Mouse (Mus musculus): ENCODE results near the gene BC028528. TPM values are rescaled to one million over a fixed set of nuclear protein-coding genes. Genes with fewer than 3 reads are reported as not detected.
A peak's percentile ranks its signal among the peaks of the same experiment; 100 is the strongest.
"Not testable (repeated sequence)": the region's sequence is repeated elsewhere in the genome, so short reads cannot be mapped to it uniquely, and the experiment has no call there.

Gene BC028528
- 10 to 100 TPM in 1 of 2 experiments, 1 to 10 TPM in 1; 7.2 to 13.9 TPM for total RNA-seq (2021)

DNA sequence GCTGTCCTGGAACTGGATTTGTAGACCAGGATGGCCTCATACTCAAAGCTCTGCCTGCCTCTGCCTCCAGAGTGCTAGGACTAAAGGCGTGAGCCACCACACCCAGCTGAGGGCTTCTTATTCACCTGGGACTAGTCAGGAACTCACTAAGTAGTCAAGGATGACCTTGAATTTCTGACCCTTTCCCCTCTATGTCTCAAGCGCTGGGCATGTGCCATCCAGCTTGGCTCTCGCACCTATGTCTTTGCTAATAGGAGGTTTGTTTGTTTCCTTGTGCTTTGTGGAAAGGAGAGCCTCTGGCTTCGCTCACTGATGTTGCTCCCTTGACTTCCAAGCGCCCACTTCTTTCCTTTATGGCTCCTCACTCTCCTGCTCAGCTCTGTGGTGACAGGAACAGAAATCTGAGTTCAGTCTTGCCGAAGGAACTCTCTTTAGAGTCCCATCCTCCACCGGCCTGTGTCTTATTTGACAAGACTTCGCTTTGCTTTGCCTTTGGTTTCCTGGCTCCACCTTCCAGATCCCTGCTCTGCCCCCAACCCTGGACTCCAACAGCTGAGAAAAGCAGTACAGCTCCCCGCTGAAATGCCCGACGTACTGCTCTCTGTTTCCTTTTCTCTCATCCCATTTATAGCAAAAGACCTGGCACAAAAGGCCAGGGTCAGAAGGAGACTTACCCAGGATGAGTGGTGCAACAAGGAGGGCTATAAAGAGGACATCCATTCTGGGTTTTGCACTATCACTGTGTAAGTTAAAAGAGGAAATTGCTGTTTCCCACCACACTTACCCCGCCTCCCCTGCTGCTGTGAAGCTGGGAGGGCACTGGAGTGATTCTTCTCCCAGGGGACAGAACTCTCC, at the start of gene BC028528:
BC028528 (minus strand) TSS at position 795 of the 855 bp plus-strand sequence.
- no peak for DNase-seq (ENCODE audit: low spot score)
- intact Hi-C loops (cut with DNase I) = no loop called here

DNA sequence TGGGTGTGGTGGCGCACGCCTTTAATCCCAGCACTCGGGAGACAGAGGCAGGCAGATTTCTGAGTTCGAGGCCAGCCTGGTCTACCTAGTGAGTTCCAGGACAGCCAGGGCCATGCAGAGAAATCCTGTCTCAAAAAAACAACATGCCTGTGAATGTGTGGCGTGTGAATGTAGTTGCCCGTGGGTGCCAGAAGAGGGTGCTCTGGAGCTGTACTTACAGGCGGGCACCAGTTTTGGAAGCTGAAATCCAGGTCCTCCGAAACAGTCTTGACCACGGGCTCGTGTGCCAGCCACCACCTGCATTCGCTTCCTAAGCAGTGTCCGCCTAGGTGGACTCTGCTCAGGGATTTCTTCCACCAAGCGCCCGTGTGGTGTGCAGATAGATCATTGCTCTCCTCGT, 47.0 kb upstream of the BC028528 start:
- intact Hi-C loops (cut with DNase I) = no loop called here
- DNase-seq (ENCODE audit: low spot score) = no peak

DNA sequence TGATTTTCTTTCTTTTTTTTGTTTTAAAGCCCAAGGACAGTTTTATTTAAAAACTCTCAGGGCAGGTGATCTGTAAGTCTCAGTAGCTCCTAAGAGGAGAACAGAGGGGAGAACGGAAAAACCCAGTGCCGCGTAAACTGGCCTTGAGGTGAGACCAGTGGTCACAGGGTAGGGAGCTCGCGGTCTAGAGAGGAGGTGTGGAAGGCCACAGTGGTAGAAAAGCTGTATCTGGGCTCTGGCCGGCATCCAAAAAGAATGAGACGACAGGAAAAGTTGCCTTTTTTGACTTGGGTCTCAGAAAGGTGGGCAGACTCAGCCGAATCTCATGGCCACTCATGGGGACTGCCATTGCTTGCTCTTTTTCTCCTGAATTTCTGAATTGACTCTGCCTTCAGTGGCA, 46.4 kb upstream of the BC028528 start:
- no peak for DNase-seq (ENCODE audit: low spot score)
- intact Hi-C loops (cut with DNase I) = no loop called here

DNA sequence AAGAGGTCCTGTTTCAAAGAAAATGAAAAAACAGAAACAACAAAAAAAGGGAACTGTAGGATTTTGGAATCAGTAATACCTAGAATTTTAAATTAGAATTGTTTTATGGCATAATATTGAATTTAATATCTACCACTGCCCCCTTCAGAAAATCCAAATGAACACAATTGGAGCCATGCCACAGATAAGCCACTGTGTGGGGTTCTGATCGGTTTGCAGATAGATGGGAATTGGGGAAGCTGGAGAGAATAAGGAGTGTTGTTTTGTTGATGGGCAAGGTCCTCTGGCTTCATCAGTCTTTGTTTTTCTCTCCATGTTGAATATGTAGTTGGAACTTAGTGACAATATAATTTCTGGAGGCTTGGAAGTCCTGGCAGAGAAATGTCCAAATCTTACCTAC, 42.6 kb upstream of the BC028528 start:
- DNase-seq (ENCODE audit: low spot score) = no peak
- intact Hi-C loops (cut with DNase I) = no loop called here

DNA sequence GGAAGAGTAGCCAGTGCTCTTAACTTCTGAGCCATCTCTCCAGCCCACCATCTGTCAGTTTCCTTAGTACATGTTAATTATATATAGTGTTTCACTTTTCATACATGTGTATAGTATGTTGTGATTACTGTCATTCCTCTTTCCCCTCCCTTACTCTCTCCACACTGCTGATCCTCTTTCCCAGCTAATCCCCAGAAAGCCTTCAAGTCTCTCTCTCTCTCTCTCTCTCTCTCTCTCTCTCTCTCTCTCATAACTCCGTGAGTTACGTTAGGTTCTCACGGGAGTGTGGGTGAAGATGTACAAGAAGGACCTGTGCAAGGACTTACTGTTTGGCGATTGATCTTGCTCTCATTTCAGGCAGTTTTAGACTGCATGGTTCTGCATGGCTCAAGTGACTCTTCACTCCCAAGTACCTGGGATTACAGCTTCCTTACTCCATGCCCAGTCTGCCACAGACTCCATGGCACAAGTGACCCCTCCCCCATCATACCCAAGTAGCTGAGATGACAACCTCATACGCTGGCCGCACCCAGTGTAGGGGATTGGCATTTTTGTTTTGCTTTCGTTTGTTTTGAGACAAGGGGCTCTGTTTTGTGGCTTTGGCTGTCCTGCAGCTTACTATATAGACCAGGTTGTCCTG, 41.4 kb upstream of the BC028528 start:
- intact Hi-C loops (cut with DNase I) = no loop called here
- no peak for DNase-seq (ENCODE audit: low spot score)

DNA sequence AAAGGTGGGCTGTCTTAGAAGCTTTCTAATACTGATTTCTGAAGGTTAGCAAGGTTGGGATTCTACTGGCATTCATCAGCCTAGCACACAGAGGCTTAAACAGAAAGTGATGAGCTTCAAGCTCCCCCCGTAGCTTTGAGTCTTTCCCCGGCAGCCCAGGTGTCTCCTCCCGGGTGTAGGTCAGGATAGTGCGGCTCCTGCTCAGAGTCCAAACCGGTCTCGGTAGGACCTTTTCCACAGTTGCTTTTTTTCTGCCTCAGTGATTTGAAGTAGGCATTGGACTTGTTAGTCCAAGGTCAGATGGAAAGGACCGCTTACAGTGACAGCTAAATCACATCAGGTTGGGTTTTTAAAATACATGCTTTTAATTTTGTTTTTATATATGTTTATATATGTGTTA, 40.8 kb upstream of the BC028528 start:
- no peak for DNase-seq (ENCODE audit: low spot score)
- intact Hi-C loops (cut with DNase I) = no loop called here

DNA sequence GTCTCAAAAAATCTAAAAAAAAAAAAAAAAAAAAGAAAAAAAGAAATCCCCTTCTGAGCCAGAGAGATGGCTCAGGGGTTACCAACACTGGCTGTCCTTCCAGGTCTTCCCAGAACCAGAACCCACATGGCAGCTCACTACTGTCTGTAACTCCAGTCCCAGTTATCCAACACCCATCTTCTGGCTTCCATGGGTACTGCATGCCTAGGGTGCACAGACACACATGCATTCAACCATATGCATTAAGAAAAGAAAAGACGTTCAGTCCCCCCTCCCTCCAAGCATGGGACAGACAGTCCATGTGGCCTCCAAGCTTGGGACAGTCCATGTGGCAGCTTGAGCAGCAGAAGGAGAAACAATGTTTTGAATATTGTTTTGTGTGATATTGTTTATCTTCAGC, 40.4 kb upstream of the BC028528 start:
- intact Hi-C loops (cut with DNase I) = no loop called here
- DNase-seq (ENCODE audit: low spot score) = no peak

DNA sequence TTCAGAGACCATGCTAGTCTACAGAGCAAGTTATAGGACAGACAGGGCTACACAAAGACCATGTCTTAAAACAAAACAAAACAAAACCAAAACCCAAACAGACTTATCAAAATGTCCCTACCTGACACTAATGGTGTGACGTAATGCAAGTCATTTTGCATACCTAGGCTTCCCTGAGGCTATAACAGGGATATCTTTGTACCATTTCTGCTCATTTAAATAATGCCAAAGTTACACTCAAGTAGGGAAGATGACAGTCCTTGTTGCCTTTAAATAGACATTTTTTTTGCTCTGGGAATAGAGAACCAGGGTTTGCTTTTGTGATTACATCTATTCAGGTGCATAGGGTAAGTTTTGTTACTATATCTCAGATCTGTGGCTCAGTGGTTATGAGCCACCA, 39.7 kb upstream of the BC028528 start:
- intact Hi-C loops (cut with DNase I) = no loop called here
- no peak for DNase-seq (ENCODE audit: low spot score)

DNA sequence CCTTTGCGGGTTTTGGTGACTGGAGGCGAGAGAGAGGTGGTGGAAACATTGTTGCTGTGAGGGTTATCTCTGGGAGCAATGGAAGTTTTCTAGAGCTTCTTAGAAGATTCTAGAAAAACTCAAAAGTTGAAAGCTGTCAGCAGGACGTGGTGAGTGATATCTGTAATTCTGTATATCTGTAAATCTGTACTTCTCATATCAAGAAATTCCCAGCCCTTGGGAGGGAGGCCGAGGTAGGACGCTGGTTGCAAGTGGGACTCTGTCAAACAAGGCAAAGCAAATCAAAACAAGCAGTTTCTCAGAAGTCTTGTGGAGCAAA, 38.6 kb upstream of the BC028528 start:
- intact Hi-C loops (cut with DNase I) = no loop called here
- no peak for DNase-seq (ENCODE audit: low spot score)

DNA sequence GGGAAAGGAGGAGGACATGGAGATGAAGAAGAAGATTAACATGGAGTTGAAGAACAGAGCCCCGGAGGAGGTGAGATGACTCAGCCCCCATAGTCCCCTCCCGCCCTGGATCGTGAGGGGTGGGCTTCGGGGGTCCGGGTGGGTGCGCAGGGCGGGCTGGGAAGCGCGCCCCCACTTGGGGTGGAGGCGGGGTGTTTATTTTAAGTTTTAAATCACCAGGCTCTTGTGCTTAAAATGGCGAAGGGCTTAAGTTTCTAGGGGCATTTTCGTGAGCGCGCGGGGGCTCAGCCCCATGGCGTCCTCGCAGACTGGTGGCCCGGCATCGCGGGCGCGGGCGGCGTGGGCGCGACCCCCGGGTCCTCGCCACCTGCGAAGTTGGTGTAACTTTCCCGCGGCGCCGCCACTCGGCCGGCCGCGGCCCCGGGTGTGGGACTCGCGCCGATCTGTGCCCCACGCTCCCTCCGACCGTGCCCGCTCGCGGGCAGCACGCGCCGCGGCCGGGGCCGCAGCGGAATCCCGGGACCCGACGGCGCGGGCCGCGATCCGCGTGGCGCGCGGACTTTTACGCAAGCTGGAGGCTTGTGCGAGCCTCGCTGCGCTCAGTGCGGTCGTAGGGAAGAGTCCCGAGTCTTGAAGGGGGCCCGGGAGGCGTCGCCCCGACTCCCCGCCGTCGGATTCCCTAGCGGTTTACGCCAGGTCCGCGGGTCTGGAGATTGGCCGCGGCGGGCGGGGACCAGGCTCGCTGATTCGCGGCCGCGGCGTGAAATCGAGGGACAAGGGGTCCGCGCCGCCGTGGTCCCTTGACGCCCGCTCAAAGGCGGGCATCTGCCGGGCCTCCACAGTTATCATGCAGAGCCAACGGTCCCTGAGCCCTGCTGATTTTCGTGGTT, 38.0 kb upstream of the BC028528 start:
- intact Hi-C loops (cut with DNase I) = loop anchor here (2.0 kb wide), 1 partner anchor 21 kb away; no protein-coding TSS in a partner anchor
- DNase-seq (ENCODE audit: low spot score) = no peak

DNA sequence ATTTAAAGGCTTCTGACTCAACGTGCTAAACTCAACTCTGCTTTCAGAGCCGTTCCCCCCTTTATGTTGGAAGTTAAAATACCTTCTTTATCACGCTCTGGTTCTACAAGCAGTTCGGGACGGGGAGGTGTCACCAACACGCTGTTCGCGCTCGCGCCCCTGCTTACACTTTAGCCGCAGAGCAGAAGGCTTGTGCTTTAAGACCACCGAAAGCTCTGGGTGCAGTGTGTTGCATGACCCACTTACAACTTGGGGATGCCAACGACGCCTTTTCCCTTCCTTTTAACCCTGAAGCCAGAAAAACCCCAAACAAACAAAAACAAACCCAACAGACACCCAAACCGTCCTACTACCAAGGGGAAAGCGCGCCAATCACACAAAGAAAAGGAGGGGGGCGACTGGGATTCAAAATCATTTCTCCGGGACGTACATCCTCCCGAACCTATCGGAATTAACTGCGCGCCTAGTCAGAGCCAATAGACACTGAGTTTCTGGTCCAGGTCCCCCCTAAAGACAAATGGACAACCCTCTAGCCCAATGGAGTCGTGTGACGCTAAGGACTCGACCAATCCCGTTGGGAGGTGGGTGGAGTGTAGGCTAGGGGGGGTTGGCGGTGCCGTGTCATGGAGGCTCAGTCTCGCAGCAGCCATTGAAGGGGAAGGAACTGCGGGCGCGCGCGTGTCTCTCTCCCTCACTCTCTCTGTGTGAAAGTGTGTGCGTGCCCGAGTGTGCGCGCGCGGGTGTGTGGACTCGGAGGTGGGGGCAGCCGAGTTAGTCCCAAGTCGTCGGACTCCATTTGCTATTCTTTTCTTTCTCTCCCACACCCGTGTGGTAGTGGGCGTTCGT, 37.1 kb upstream of the BC028528 start, which contains the start of gene Anp32e:
Anp32e (plus strand) TSS at position 589 of the 846 bp plus-strand sequence.
- intact Hi-C loops (cut with DNase I) = loop anchor here (2.0 kb wide), 1 partner anchor 22 kb away; no protein-coding TSS in a partner anchor
- DNase-seq (ENCODE audit: low spot score) = peak; percentile 97

DNA sequence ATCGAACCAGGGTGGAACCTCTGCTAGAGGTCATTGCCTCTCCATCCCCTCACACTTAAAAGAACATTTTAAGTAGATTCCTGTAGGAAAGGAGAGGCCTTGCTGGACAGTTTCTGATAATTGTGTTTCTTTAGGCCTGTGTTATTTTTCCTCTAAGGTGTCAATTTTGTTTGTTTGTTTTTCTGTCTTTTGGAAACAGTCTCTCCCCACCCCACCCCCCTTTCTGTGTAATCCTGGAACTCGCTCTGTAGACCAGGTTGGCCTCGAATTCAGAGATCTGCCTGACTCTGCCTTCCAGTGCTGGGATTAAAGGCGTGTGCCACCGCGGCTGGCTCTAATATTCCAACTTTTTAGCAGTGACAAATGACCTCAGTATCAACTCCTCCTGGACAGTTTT, 36.5 kb upstream of the BC028528 start:
- DNase-seq (ENCODE audit: low spot score) = no peak
- intact Hi-C loops (cut with DNase I) = loop anchor here (2.0 kb wide), 1 partner anchor 23 kb away; no protein-coding TSS in a partner anchor

DNA sequence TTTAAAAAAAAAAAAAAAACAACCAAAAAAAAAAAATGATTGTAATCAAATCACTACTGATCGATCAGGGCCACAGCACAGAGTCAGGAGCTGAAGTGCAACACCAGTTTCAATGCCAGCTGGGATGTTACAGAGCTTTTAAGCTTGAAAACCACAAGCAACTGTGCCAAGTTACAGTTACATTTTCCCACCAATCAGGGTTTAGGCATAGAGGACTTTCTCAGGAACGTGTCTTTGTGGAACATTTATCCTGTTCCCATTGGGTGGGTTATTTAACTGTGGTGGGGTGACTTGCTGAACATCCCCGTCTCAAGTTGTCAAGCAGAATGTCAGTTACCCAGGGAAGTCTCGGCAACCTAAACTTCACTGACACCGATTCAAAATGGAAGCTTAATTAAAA, 33.3 kb upstream of the BC028528 start:
- intact Hi-C loops (cut with DNase I) = no loop called here
- DNase-seq (ENCODE audit: low spot score) = no peak

DNA sequence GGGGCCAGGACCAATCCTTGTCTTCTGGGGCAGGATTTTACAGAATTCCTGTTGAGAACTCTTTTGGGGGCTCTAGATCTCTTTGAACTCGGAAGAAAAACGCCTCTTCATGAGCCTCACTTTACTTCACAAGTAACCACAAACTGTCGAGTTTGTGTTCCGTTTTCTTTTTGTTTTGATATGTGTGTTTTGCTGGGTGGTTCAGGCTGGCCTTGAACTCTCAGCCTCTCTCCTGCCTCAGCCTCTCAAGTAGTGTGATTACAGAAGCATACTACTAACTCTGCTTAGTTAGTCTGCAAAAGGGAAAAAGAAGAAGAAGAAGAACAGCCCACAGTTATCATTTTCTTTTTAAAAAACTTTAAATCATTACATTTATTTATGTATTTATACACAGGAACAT, 32.4 kb upstream of the BC028528 start:
- no peak for DNase-seq (ENCODE audit: low spot score)
- intact Hi-C loops (cut with DNase I) = no loop called here

DNA sequence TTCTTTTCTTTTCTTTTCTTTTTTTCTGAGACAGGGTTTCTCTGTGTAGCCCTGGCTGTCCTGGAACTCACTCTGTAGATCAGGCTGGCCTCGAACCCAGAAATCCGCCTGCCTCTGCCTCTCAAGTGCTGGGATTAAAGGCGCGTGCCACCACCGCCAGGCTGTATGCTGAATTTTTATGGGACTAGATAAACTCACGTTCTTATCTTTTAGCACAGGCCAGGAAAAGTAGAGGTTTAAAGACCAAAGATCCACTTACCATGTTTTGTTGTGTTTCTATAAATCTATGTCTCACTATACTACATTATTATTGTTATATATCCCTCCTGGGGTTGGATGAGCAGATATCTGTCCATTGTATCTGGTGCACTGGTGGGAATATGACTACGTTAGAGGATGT, 31.6 kb upstream of the BC028528 start:
- DNase-seq (ENCODE audit: low spot score); intact Hi-C loops (cut with DNase I): not testable (repeated sequence)

DNA sequence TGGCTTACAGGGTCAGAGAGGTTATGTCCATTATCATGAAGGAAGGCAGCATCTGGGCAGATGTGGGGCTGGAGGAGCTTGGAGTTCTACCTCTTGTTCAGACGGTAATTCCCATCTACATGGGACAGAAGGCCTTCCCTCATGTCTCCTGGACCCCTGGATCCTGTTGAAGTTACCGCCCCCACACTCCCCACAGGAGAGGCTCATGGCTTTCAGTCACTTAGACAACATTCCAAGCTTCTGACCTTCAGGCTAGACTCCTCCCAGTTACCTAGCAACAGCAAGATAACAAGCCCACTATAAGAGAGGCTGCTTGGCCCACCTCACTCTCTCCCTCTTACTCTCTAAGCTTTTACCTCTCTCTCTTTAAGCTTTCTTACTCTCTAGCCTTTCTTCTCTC, 28.7 kb upstream of the BC028528 start:
- intact Hi-C loops (cut with DNase I) = not testable (repeated sequence)

DNA sequence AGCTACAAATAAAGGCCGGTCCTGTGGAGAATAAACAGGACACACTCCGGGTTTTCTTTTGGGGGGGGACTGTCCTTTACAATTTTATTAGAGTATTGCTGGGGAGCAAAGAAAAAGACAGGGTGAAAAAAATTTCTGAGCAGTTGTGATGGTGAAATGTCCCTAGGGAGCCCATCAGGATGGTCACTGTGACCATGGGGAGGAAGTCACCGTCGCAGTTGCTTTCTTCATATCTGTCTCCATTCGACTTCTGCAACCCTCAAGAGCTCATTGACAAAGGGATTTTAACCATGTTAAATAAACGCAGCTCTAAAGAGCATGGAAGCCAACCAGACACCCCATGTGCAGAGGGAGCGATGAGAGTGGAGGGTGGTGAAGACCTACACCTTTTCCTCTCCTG, 25.0 kb upstream of the BC028528 start:
- DNase-seq (ENCODE audit: low spot score) = no peak
- intact Hi-C loops (cut with DNase I) = no loop called here

More for the DNA sequence above, 28.7 kb upstream of the BC028528 start:
- not testable (repeated sequence) for DNase-seq (ENCODE audit: low spot score)

DNA sequence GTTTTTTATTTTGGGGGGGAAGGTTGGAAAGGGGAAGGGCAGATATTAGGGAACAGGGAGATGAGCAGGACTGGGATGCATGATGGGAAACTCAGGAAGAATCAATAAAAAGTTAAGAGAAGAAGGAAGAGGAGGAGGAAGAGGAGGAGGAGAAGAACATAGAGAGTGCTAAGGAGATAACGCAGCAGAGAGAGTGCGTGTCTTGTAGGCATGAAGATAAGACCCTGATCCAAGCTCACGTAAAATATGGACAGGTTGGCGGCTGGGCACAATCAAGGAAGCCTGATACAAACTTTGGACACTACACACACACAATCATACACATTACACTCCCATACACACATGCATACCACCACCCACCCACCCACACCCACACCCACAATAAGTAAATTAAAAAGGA, 22.9 kb upstream of the BC028528 start:
- intact Hi-C loops (cut with DNase I) = no loop called here
- no peak for DNase-seq (ENCODE audit: low spot score)

DNA sequence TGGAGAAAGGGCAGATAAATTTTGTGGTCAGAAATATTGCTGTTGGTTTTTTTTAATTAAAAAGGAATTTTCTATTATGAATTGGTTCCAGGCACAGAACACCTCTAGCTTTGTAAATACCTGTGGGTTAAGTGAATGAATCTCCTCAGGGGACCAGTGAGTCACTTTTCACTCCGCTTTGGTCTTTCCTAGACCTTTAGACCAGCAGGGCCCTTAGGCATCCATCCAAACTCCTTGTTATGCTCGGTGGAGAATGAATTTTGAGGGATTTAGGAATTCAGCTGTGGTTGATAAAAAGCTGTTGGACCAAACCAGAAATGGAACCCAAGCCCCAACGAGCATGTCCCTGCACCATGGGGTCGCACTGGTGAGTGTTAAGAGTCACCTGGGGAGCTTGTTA, 15.8 kb upstream of the BC028528 start:
- intact Hi-C loops (cut with DNase I) = loop anchor here (2.0 kb wide), 1 partner anchor 47 kb away; no protein-coding TSS in a partner anchor
- no peak for DNase-seq (ENCODE audit: low spot score)

Data from heart, postnatal 25 days (tissue).